Comparison of ENCODE assay signal across 13 mouse cellular contexts in the genomic region with DNA sequence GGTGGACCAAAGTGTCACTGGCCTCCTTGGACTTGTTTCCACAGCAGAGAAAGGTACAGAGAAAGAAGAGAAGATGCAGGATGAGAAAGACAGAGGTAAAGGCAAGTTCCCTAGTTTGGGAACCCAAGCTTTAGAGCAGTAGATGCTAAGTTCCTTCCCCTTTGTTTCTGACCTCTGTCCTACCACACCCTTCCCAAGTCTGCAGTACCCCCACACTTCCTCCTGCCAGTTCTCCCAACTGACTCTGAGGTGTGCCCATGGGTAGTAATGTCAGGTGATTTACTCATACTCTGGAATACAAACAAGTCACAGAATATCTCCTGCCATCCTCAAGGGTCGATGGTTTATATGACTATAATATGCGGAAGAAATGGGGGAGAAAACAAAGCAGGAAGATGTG.
"Had no signal": no experiment of that assay in that cellular context is flagged by ENCODE, and none has a peak within 500 bp of the region (broad histone marks: within the 10 kb centered on the region; RNA-seq: fewer than 3 reads in every experiment).

No protein-coding gene starts in this region.

- DNase-seq: kidney, adult 2 months; kidney, postnatal 14 days; liver, embryonic 13.5 days; liver, postnatal 0 days; lung, postnatal 14 days; right cerebral cortex, postnatal 14 days; thymus, adult 18-20 months; thymus, postnatal 14 days had no signal

- ATAC-seq: liver, postnatal 0 days; midbrain, embryonic 16.5 days had no signal

- H3K4me3 ChIP-seq: kidney, embryonic 15.5 days; limb, embryonic 15.5 days; liver, embryonic 13.5 days; lung, embryonic 15.5 days; midbrain, embryonic 12.5 days had no signal

- H3K9me3 ChIP-seq: kidney, embryonic 15.5 days; limb, embryonic 15.5 days; liver, embryonic 13.5 days; lung, embryonic 15.5 days; midbrain, embryonic 12.5 days had no signal

- H3K9ac ChIP-seq: kidney, embryonic 15.5 days; limb, embryonic 15.5 days; liver, embryonic 13.5 days; liver, postnatal 0 days; lung, embryonic 15.5 days; midbrain, embryonic 12.5 days had no signal

- H3K36me3 ChIP-seq: liver, embryonic 13.5 days; lung, embryonic 15.5 days; midbrain, embryonic 12.5 days had no signal

- H3K4me2 ChIP-seq: kidney, embryonic 15.5 days; limb, embryonic 15.5 days; liver, embryonic 13.5 days; lung, embryonic 15.5 days; midbrain, embryonic 12.5 days had no signal

- H3K27me3 ChIP-seq: kidney, embryonic 15.5 days; limb, embryonic 15.5 days; liver, embryonic 13.5 days; lung, embryonic 15.5 days; midbrain, embryonic 12.5 days had no signal

- H3K27ac ChIP-seq: kidney, embryonic 15.5 days; limb, embryonic 15.5 days; liver, embryonic 13.5 days; lung, embryonic 15.5 days; midbrain, embryonic 12.5 days had no signal
